Mouse (Mus musculus): Measurements from ENCODE around the gene Rmnd1.

DNA sequence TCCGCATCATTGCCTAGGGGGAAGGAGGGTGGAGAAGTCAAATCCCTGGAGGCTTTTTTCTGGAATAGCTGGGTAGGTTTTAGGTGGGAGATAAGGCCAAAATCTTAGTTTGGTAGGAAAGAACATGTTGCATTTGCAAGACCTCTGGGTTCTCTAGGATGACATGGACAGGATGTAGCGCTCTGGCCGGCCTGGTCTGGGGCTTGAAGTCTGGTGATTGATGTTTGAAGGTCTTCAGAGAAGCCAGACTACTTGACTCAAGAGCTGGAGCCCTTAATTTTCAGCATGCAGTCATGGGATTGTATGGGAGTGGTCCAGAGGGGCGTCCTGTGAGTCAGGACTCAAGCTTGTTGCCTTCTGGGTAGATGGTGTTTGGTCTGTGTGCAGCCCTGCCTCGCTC, 51.4 kb downstream of the Rmnd1 start:
- no peak for TF ChIP-seq POLR2A (IDR thresholded peaks at IDR 0.05; ENCODE audit: borderline replicate concordance, low read depth, low read length)
- no peak for TF ChIP-seq CTCF (IDR thresholded peaks at IDR 0.05; ENCODE audit: low read depth, low read length)
